Mouse (Mus musculus): ENCODE results near the gene Ccdc85c. TPM values are rescaled to one million over a fixed set of nuclear protein-coding genes. Genes with fewer than 3 reads are reported as not detected.

Gene Ccdc85c
- polyA plus RNA-seq, 2 experiments = 1.8 TPM

GRCm38 (mm10) chr12:108269699-108270098 is 5.5 kb downstream of the Ccdc85c start:
- ATAC-seq (ENCODE audit: insufficient read depth) = no peak
- H3K27ac ChIP-seq = no peak overlapping the region
- no peak overlapping the region for H3K4me3 ChIP-seq (ENCODE audit: insufficient read depth in 1 of 2, low read depth in 2 of 2, low read length in 2 of 2)
- H3K36me3 ChIP-seq (replicated peaks; ENCODE audit: control insufficient read depth, insufficient read depth, low read depth) = no peaks in the 10 kb centered on the region
- H3K4me2 ChIP-seq (ENCODE audit: low read depth) = no peak overlapping the region
- WGBS (ENCODE audit: insufficient replicate concordance) = 42% methylated on average over 5 of the region's 5 CpGs
- no peaks in the 10 kb centered on the region for H3K9me3 ChIP-seq (ENCODE audit: control insufficient read depth, low read length)
- H3K4me1 ChIP-seq (replicated peaks; ENCODE audit: control insufficient read depth in 2 of 2, insufficient read depth in 2 of 2, low read length in 1 of 2) = peaks cover 0 to 42% of the 10 kb centered on the region in 2 experiments; a peak in 2 of 4 replicates
- no peak for DNase-seq (ENCODE audit: low read depth in 3 of 3, low spot score in 3 of 3)
- H3K9ac ChIP-seq (replicated peaks) = no peak overlapping the region
- H3K27me3 ChIP-seq (ENCODE audit: control insufficient read depth, insufficient read depth, low read length) = peaks cover 19% of the 10 kb centered on the region
- TF ChIP-seq CTCF (IDR thresholded peaks at IDR 0.05; ENCODE audit: low read depth) (no peak), EP300 (IDR thresholded peaks at IDR 0.05; ENCODE audit: low read depth) (no peak)

GRCm38 (mm10) chr12:108268970-108269369 is 6.3 kb downstream of the Ccdc85c start:
- WGBS (ENCODE audit: insufficient replicate concordance) = 66% methylated on average over 10 of the region's 10 CpGs
- TF ChIP-seq EP300 (IDR thresholded peaks at IDR 0.05; ENCODE audit: low read depth) (no peak), CTCF (IDR thresholded peaks at IDR 0.05; ENCODE audit: low read depth) (no peak)
- DNase-seq (ENCODE audit: low read depth in 3 of 3, low spot score in 3 of 3) = no peak
- Histone ChIP-seq H3K4me3 (ENCODE audit: insufficient read depth in 1 of 2, low read depth in 2 of 2, low read length in 2 of 2) (no peak overlapping the region), H3K4me1 (replicated peaks; ENCODE audit: control insufficient read depth in 2 of 2, insufficient read depth in 2 of 2, low read length in 1 of 2) (peaks cover 0 to 44% of the 10 kb centered on the region in 2 experiments; a peak in 2 of 4 replicates), H3K9ac (replicated peaks) (no peak overlapping the region), H3K36me3 (replicated peaks; ENCODE audit: control insufficient read depth, insufficient read depth, low read depth) (no peaks in the 10 kb centered on the region), H3K4me2 (ENCODE audit: low read depth) (no peak overlapping the region), H3K27ac (no peak overlapping the region), H3K27me3 (ENCODE audit: control insufficient read depth, insufficient read depth, low read length) (peaks cover 12% of the 10 kb centered on the region), H3K9me3 (ENCODE audit: control insufficient read depth, low read length) (no peaks in the 10 kb centered on the region)
- no peak for ATAC-seq (ENCODE audit: insufficient read depth)

- Histone ChIP-seq H3K9ac (replicated peaks) (no peak overlapping the region), H3K9me3 (ENCODE audit: control insufficient read depth, low read length) (no peaks in the 10 kb centered on the region), H3K4me2 (ENCODE audit: low read depth) (no peak overlapping the region), H3K4me3 (ENCODE audit: insufficient read depth in 1 of 2, low read depth in 2 of 2, low read length in 2 of 2) (no peak overlapping the region), H3K4me1 (replicated peaks; ENCODE audit: control insufficient read depth in 2 of 2, insufficient read depth in 2 of 2, low read length in 1 of 2) (peaks cover 0 to 40% of the 10 kb centered on the region in 2 experiments; a peak in 2 of 4 replicates), H3K27me3 (ENCODE audit: control insufficient read depth, insufficient read depth, low read length) (no peaks in the 10 kb centered on the region), H3K36me3 (replicated peaks; ENCODE audit: control insufficient read depth, insufficient read depth, low read depth) (no peaks in the 10 kb centered on the region), H3K27ac (no peak overlapping the region)
- TF ChIP-seq EP300 (IDR thresholded peaks at IDR 0.05; ENCODE audit: low read depth) (no peak), CTCF (IDR thresholded peaks at IDR 0.05; ENCODE audit: low read depth) (no peak)
- WGBS (ENCODE audit: insufficient replicate concordance) = 42% methylated on average over 7 of the region's 7 CpGs
- DNase-seq (ENCODE audit: low read depth in 3 of 3, low spot score in 3 of 3) = no peak
- ATAC-seq (ENCODE audit: insufficient read depth) = no peak
Measured at GRCm38 (mm10) chr12:108267653-108268052, 7.6 kb downstream of the Ccdc85c start.

- H3K4me3 ChIP-seq (ENCODE audit: insufficient read depth in 1 of 2, low read depth in 2 of 2, low read length in 2 of 2) = no peak overlapping the region
- no peak overlapping the region for H3K27ac ChIP-seq
- 46% methylated on average over 27 of the region's 27 CpGs for WGBS (ENCODE audit: insufficient replicate concordance)
- H3K4me1 ChIP-seq (replicated peaks; ENCODE audit: control insufficient read depth in 2 of 2, insufficient read depth in 2 of 2, low read length in 1 of 2) = peaks cover 0 to 30% of the 10 kb centered on the region in 2 experiments; a peak in 2 of 4 replicates
- H3K9me3 ChIP-seq (ENCODE audit: control insufficient read depth, low read length) = no peaks in the 10 kb centered on the region
- no peaks in the 10 kb centered on the region for H3K36me3 ChIP-seq (replicated peaks; ENCODE audit: control insufficient read depth, insufficient read depth, low read depth)
- no peak overlapping the region for H3K9ac ChIP-seq (replicated peaks)
- no peak for DNase-seq (ENCODE audit: low read depth in 3 of 3, low spot score in 3 of 3)
- no peak overlapping the region; the same call in 1 of the 2 replicates for H3K4me2 ChIP-seq (ENCODE audit: low read depth)
- TF ChIP-seq EP300 (IDR thresholded peaks at IDR 0.05; ENCODE audit: low read depth) (no peak), CTCF (IDR thresholded peaks at IDR 0.05; ENCODE audit: low read depth) (no peak)
- ATAC-seq (ENCODE audit: insufficient read depth) = no peak
- H3K27me3 ChIP-seq (ENCODE audit: control insufficient read depth, insufficient read depth, low read length) = no peaks in the 10 kb centered on the region
Measured at GRCm38 (mm10) chr12:108265831-108266619, 9.2 kb downstream of the Ccdc85c start.

GRCm38 (mm10) chr12:108264918-108265317 is 10.3 kb downstream of the Ccdc85c start:
- ATAC-seq (ENCODE audit: insufficient read depth) = peak; percentile 42; the same call in 1 of the 2 replicates
- H3K27me3 ChIP-seq (ENCODE audit: control insufficient read depth, insufficient read depth, low read length) = no peaks in the 10 kb centered on the region
- no peak overlapping the region; the same call in 1 of the 2 replicates for H3K4me2 ChIP-seq (ENCODE audit: low read depth)
- no peak overlapping the region for H3K4me3 ChIP-seq (ENCODE audit: insufficient read depth in 1 of 2, low read depth in 2 of 2, low read length in 2 of 2)
- H3K9ac ChIP-seq (replicated peaks) = no peak overlapping the region
- H3K27ac ChIP-seq = no peak overlapping the region
- H3K9me3 ChIP-seq (ENCODE audit: control insufficient read depth, low read length) = no peaks in the 10 kb centered on the region
- peaks cover 0 to 25% of the 10 kb centered on the region in 2 experiments; a peak in 2 of 4 replicates for H3K4me1 ChIP-seq (replicated peaks; ENCODE audit: control insufficient read depth in 2 of 2, insufficient read depth in 2 of 2, low read length in 1 of 2)
- whole genome bisulfite sequencing (ENCODE audit: insufficient replicate concordance) = 42% methylated on average over 7 of the region's 7 CpGs
- TF ChIP-seq EP300 (IDR thresholded peaks at IDR 0.05; ENCODE audit: low read depth) (no peak), CTCF (IDR thresholded peaks at IDR 0.05; ENCODE audit: low read depth) (no peak)
- no peak for DNase-seq (ENCODE audit: low read depth in 3 of 3, low spot score in 3 of 3)
- no peaks in the 10 kb centered on the region for H3K36me3 ChIP-seq (replicated peaks; ENCODE audit: control insufficient read depth, insufficient read depth, low read depth)
